Mouse (Mus musculus) liver, adult 2 months (tissue): Measurements from ENCODE around the gene Dlst.

Source experiments
- CTCF ChIP-seq: fragments of 200-500 bp; IDR thresholded peaks from 2 replicates; pipeline ENCODE4 v1.5.1; 2011; ENCODE audit warnings: low read depth, low read length, control low read depth
- POLR2A ChIP-seq: fragments of 200-500 bp; IDR thresholded peaks from 2 replicates; pipeline ENCODE4 v1.6.1; 2011; ENCODE audit warnings: low read length, control low read depth; ENCODE audit not compliant: insufficient read depth; ENCODE audit errors: extremely low read depth

DNA sequence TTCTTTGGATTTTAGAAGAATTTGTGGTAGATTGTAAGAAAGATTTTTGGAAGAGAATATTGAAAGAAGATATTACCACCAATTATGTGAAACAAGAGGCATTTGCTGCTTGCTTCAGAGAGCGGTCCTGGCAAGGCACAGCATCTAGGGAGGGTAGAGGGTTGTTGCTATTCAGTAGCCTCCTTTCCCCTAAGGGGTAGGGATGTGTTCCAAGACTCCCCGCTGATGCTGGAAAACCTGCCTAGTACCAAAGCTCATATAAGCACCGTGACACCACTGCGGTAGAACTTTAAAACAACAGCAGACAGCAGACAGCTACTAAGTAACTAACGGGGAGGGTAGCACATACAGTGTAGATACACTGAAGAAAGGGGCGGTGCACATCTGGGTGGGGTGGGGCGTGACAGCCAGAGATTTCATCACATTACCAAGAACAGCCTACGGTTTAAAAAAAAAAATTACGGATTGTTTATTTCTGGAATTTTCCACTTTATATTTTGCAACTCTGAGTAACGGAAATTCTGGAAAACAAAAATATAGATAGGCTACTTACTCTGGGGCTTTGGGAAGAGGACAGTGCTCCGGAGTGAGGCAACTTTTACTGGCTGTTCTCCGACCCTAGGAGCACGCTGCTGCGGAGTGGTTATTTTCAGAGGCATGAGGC, 47.3 kb downstream of the Dlst start:
- TF ChIP-seq POLR2A (no peak), CTCF (no peak)
